Mouse (Mus musculus) erythroblast, embryonic 14.5 days (primary cell): ENCODE measurements around the gene Inhbb.

Experiments
- GATA1 ChIP-seq: IDR thresholded peaks from 2 replicates; pipeline ENCODE4 v1.6.1; 2012; ENCODE audit warnings: low read length, inconsistent platforms, mixed read lengths
- TAL1 ChIP-seq: IDR thresholded peaks from 3 replicates; pipeline ENCODE4 v1.6.1; 2012; ENCODE audit warnings: low read length, inconsistent platforms, mixed read lengths

DNA sequence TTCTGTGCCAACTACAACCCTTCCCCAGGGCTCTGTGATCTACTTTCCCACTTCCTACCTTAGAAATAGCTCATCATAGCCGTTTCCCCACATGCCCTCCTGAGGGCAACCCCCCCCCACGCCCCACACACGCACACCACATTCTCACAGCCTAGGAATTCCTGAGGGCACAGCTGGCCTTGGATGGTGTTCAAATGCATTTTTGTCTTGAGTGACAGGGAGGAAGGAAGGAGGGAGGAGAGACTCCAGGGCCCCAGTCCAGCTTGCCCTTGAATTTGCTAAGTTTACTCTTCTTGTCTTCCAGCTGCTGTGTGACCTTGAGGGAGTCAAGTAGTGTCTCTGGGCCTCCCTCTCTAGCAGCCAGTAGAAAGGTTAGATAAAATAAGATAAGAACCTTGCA lies 17.2 kb downstream of the Inhbb start:
- TF ChIP-seq GATA1 (no peak), TAL1 (no peak)
